14 mouse cellular contexts compared by ENCODE assay signal in the genomic region with DNA sequence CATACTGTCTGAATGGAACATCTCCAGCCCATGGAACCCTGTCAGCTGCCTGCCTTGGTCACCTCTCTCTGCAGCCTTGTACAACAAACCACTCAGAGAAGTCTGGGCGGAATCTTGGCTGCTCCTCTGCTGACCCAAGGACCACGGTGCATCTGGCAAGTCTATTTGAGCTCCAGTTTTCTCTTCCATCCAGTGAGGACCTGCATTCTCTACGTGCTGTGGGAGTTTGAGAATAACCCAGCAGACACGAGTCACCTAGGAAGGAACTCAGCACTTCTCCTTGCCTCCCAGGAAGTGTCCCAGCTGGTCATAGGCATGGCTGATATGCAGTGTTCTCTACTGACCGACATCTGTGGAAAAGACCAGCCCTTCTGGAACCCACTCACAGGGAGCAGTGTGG.
"Had no signal": no experiment of that assay in that cellular context is flagged by ENCODE, and none has a peak within 500 bp of the region (broad histone marks: within the 10 kb centered on the region; RNA-seq: fewer than 3 reads in every experiment).

No protein-coding gene starts in this region.

- H3K27ac ChIP-seq: left cerebral cortex, adult 2 months; limb, embryonic 10.5 days; liver, embryonic 15.5 days; midbrain, embryonic 10.5 days; neural tube, embryonic 15.5 days had no signal

- DNase-seq: kidney, adult 9 months; kidney, postnatal 14 days; lung, adult 2 months; midbrain, embryonic 14.5 days; right cerebral cortex, adult 18-20 months; thymus, postnatal 36 days had no signal

- H3K9ac ChIP-seq: liver, embryonic 15.5 days; neural tube, embryonic 15.5 days had no signal

- H3K4me3 ChIP-seq: left cerebral cortex, adult 2 months; limb, embryonic 10.5 days; liver, embryonic 15.5 days; midbrain, embryonic 10.5 days; myocyte; neural tube, embryonic 15.5 days had no signal

- H3K27me3 ChIP-seq: liver, embryonic 15.5 days; neural tube, embryonic 15.5 days had no signal

- ATAC-seq: lung, postnatal 0 days had no signal

- H3K9me3 ChIP-seq: limb, embryonic 10.5 days; liver, embryonic 15.5 days; midbrain, embryonic 10.5 days; neural tube, embryonic 15.5 days had no signal

- H3K4me2 ChIP-seq: liver, embryonic 11.5 days; liver, embryonic 15.5 days; neural tube, embryonic 15.5 days had no signal
